Mouse (Mus musculus): ENCODE data around the gene Slc35g1. TPM values are rescaled to one million over a fixed set of nuclear protein-coding genes. Genes with fewer than 3 reads are reported as not detected.

The Slc35g1 gene
- total and polyA plus RNA-seq, 3 experiments: 14.6 to 38.2 (median 21.7) TPM

GRCm38 (mm10) chr19:38435221-38435620 is 39.4 kb downstream of the Slc35g1 start:
- H3K79me2 ChIP-seq (replicated peaks; ENCODE audit: control insufficient read depth, extremely low read depth, insufficient read depth, poor library complexity, severe bottlenecking): no peaks in the 10 kb centered on the region
- no peaks in the 10 kb centered on the region for H3K27me3 ChIP-seq (replicated peaks)
- no peak overlapping the region for H3K4me2 ChIP-seq (ENCODE audit: insufficient read depth, low read depth, poor library complexity, severe bottlenecking)
- TF ChIP-seq IRF4 (IDR thresholded peaks at IDR 0.05; ENCODE audit: low read depth, low read length): no peak
- TF ChIP-seq USF2 (conservative IDR thresholded peaks at IDR 0.05; ENCODE audit: low read depth, low read length): no peak
- H3K27ac ChIP-seq (ENCODE audit: insufficient read depth, low read depth): no peak overlapping the region
- no peak overlapping the region for H3K9ac ChIP-seq (ENCODE audit: insufficient read depth, low read depth)
- H3K4me1 ChIP-seq (ENCODE audit: control insufficient read depth in 1 of 2, insufficient read depth in 2 of 2): peaks cover under 1 to 5% of the 10 kb centered on the region in 2 experiments; a peak in 3 of 4 replicates
- dilution Hi-C loops (cut with MboI; ENCODE audit: extremely low pct_ligation_motif_present, extremely low pct_unique_long_range_greater_than_20kb, low sequenced_read_pairs): no loop called here
- H3K36me3 ChIP-seq (replicated peaks in 1 of 2; ENCODE audit: control insufficient read depth in 1 of 2, insufficient read depth in 1 of 2, low read length in 1 of 2): no peaks in the 10 kb centered on the region
- DNase-seq (ENCODE audit: extremely low read depth): no peak
- H3K4me3 ChIP-seq (replicated peaks in 1 of 3; ENCODE audit: low read depth in 2 of 3, low read length in 2 of 3, poor library complexity in 1 of 3): no peak overlapping the region
- H3K9me3 ChIP-seq (replicated peaks; ENCODE audit: low read length): no peaks in the 10 kb centered on the region
- in situ Hi-C loops (cut with MboI; ENCODE audit: low pct_ligation_motif_present, low pct_unique_long_range_greater_than_20kb, low sequenced_read_pairs): no loop called here

- TF ChIP-seq ZKSCAN1 (IDR thresholded peaks at IDR 0.05; ENCODE audit: borderline replicate concordance, low read depth, low read length): no peak
- TF ChIP-seq ETS1 (conservative IDR thresholded peaks at IDR 0.05; ENCODE audit: low read depth, low read length): no peak
- no peak for TF ChIP-seq PAX5 (IDR thresholded peaks at IDR 0.05; ENCODE audit: low read length)
- TF ChIP-seq USF1 (IDR thresholded peaks at IDR 0.05; ENCODE audit: low read depth, low read length): no peak
- TF ChIP-seq IRF4 (IDR thresholded peaks at IDR 0.05; ENCODE audit: low read depth, low read length): no peak
- TF ChIP-seq HCFC1 (IDR thresholded peaks at IDR 0.05; ENCODE audit: low read depth, low read length): no peak
- Histone ChIP-seq H3K27me3 (replicated peaks) (no peaks in the 10 kb centered on the region), H3K36me3 (replicated peaks in 1 of 2; ENCODE audit: control insufficient read depth in 1 of 2, insufficient read depth in 1 of 2, low read length in 1 of 2) (no peaks in the 10 kb centered on the region), H3K27ac (ENCODE audit: insufficient read depth, low read depth) (no peak overlapping the region), H3K4me1 (ENCODE audit: control insufficient read depth in 1 of 2, insufficient read depth in 2 of 2) (no peaks in the 10 kb centered on the region), H3K9ac (ENCODE audit: insufficient read depth, low read depth) (no peak overlapping the region), H3K9me3 (replicated peaks; ENCODE audit: low read length) (no peaks in the 10 kb centered on the region), H3K79me2 (replicated peaks; ENCODE audit: control insufficient read depth, extremely low read depth, insufficient read depth, poor library complexity, severe bottlenecking) (no peaks in the 10 kb centered on the region), H3K4me3 (replicated peaks in 1 of 3; ENCODE audit: low read depth in 2 of 3, low read length in 2 of 3, poor library complexity in 1 of 3) (no peak overlapping the region), H3K4me2 (ENCODE audit: insufficient read depth, low read depth, poor library complexity, severe bottlenecking) (no peak overlapping the region)
- in situ Hi-C loops (cut with MboI; ENCODE audit: low pct_ligation_motif_present, low pct_unique_long_range_greater_than_20kb, low sequenced_read_pairs): no loop called here
- dilution Hi-C loops (cut with MboI; ENCODE audit: extremely low pct_ligation_motif_present, extremely low pct_unique_long_range_greater_than_20kb, low sequenced_read_pairs): no loop called here
- DNase-seq (ENCODE audit: extremely low read depth): no peak
These were observed 46.1 kb downstream of the Slc35g1 start for GRCm38 (mm10) chr19:38441860-38442259.

- H3K27ac ChIP-seq (ENCODE audit: insufficient read depth, low read depth): no peak overlapping the region
- H3K9ac ChIP-seq (ENCODE audit: insufficient read depth, low read depth): no peak overlapping the region
- no peak for DNase-seq (ENCODE audit: extremely low read depth)
- no peaks in the 10 kb centered on the region for H3K79me2 ChIP-seq (replicated peaks; ENCODE audit: control insufficient read depth, extremely low read depth, insufficient read depth, poor library complexity, severe bottlenecking)
- no peak for TF ChIP-seq RAD21 (IDR thresholded peaks at IDR 0.05; ENCODE audit: low read depth, low read length)
- TF ChIP-seq CHD1 (IDR thresholded peaks at IDR 0.05; ENCODE audit: low read depth, low read length): no peak
- no peak for TF ChIP-seq JUND (conservative IDR thresholded peaks at IDR 0.05; ENCODE audit: low read depth, low read length)
- peak; percentile 94 for TF ChIP-seq MAFK (IDR thresholded peaks at IDR 0.05; ENCODE audit: insufficient replicate concordance, low read length)
- in situ Hi-C loops (cut with MboI; ENCODE audit: low pct_ligation_motif_present, low pct_unique_long_range_greater_than_20kb, low sequenced_read_pairs): no loop called here
- H3K9me3 ChIP-seq (replicated peaks; ENCODE audit: low read length): no peaks in the 10 kb centered on the region
- H3K27me3 ChIP-seq (replicated peaks): no peaks in the 10 kb centered on the region
- dilution Hi-C loops (cut with MboI; ENCODE audit: extremely low pct_ligation_motif_present, extremely low pct_unique_long_range_greater_than_20kb, low sequenced_read_pairs): no loop called here
- H3K4me3 ChIP-seq (replicated peaks in 1 of 3; ENCODE audit: low read depth in 2 of 3, low read length in 2 of 3, poor library complexity in 1 of 3): no peak overlapping the region
- no peak overlapping the region for H3K4me2 ChIP-seq (ENCODE audit: insufficient read depth, low read depth, poor library complexity, severe bottlenecking)
- H3K36me3 ChIP-seq (replicated peaks in 1 of 2; ENCODE audit: control insufficient read depth in 1 of 2, insufficient read depth in 1 of 2, low read length in 1 of 2): no peaks in the 10 kb centered on the region
- H3K4me1 ChIP-seq (ENCODE audit: control insufficient read depth in 1 of 2, insufficient read depth in 2 of 2): no peaks in the 10 kb centered on the region
These were observed 50.0 kb downstream of the Slc35g1 start for GRCm38 (mm10) chr19:38445758-38446157.

Other genes with a start within 250 kb of the Slc35g1 start
- 21.1 and 22.2 TPM in 2 replicates for gene Fra10ac1, start 171.8 kb upstream of the Slc35g1 start, total RNA-seq (2012; rRNA removed)
- 21.6 and 24.9 TPM in 2 replicates for gene Fra10ac1, start 171.8 kb upstream of the Slc35g1 start, total RNA-seq (2014; rRNA removed)
- gene Fra10ac1, start 171.8 kb upstream of the Slc35g1 start, polyA plus RNA-seq (2012; ENCODE audit: insufficient read length, low read depth): 50.4 and 60.5 TPM in 2 replicates
- gene Lgi1, start 131.4 kb upstream of the Slc35g1 start, total RNA-seq (2012; rRNA removed): 0.04 TPM in 1 of 2 replicates, not detected in the other
- gene Lgi1, start 131.4 kb upstream of the Slc35g1 start, total RNA-seq (2014; rRNA removed): 0.11 and 0.20 TPM in 2 replicates
- 0.30 TPM in 1 of 2 replicates, not detected in the other for gene Lgi1, start 131.4 kb upstream of the Slc35g1 start, polyA plus RNA-seq (2012; ENCODE audit: insufficient read length, low read depth)
- gene Plce1, start 85.1 kb downstream of the Slc35g1 start, total RNA-seq (2012; rRNA removed): under 0.01 and 0.04 TPM in 2 replicates
- gene Plce1, start 85.1 kb downstream of the Slc35g1 start, total RNA-seq (2014; rRNA removed): 0.04 and 0.05 TPM in 2 replicates
- 0.10 and 0.13 TPM in 2 replicates for gene Plce1, start 85.1 kb downstream of the Slc35g1 start, polyA plus RNA-seq (2012; ENCODE audit: insufficient read length, low read depth)